Mouse (Mus musculus): ENCODE data around the gene Tecr.

- TF ChIP-seq CTCF (IDR thresholded peaks at IDR 0.05; ENCODE audit: low read depth) (no peak), EP300 (IDR thresholded peaks at IDR 0.05; ENCODE audit: low read depth) (no peak)
Measured at GRCm38 (mm10) chr8:83649699-83650098, 41.9 kb upstream of the Tecr start.

Measured in heart, postnatal 0 days (tissue).